Mouse (Mus musculus): Measurements from ENCODE around the gene Mier2.

GRCm38 (mm10) chr10:79542171-79542570 lies 12.8 kb downstream of the Mier2 start:
- TF ChIP-seq CTCF (IDR thresholded peaks at IDR 0.05; ENCODE audit: low read depth): no peak
- no peak for TF ChIP-seq EP300 (IDR thresholded peaks at IDR 0.05; ENCODE audit: low read depth)
